Mouse (Mus musculus) adrenal gland, adult 2 months (tissue): ENCODE measurements at regions not wholly inside any gene's neighbourhood (a gene's known extent, or its start where the extent isn't known, plus 50 kb on each side); places are given as distances from the start of the nearest gene placed in this dataset.

Experiments
- DNase-seq: peaks from one replicate; pipeline ENCODE4 v3.0.0; 2021

GRCm38 (mm10) chr3:137100627-137101404, 240.1 kb upstream of the Emcn start:
- DNase-seq, result no peak

GRCm38 (mm10) chr3:137105930-137106329, 234.9 kb upstream of the Emcn start:
- DNase-seq, result no peak

DNA sequence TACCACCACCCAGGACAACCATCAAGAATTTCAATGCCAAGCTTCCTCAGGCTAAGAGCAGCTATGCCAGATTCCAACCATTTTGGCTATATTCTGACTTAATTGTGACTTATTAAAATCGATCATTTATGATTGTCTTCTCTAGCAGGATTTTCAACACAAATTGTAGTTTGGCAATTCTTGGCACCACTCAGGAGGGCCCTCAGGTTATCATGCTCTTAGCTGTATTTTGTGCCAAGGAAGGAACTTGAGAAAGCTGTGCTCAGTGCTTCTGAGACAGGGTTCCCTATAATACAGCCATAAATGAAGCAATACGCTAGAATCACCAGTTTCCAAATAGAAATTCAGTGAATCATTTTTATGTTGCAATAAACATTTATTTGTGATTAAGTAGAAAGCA, 232.7 kb upstream of the Emcn start:
- no peak for DNase-seq

DNA sequence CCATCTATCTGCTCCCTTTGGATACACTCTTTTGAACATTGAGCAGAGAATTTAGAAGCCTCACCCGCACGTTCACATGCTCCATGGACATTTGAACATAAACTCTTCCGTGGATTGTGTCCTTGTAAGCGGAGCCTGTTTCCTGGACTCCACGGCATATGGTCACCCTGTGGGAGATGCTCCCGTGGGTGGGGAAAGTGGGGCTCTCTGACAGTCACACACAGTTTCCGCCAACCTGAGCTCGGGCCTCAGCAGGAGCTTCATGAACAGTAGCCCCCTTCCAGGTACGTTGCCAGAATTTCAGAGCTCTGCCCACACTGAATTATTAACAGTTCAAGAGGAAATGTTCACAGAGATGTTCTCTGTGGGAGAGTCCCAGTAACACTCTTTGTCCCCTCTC, 231.1 kb upstream of the Emcn start:
- DNase-seq, result no peak

DNA sequence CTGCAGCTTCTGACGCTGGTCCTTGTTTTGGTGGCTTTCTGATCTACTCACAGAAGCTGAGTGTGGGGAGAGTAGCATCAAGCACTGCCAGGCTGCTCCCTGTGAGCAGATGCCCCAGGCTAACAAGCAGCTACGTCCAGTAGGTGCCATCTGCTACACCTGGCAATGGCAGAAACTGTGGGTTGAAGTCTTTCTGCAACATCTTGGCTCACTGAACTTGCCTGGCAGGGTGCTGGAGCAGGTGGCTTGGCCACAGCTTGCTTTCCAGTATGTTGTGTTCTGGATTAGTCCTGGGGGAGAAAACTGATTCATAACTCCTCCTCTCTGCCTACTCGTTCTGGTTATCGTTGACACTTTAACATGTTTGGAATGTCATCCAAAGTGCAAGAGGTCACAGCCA, 230.4 kb upstream of the Emcn start:
- DNase-seq, result no peak

DNA sequence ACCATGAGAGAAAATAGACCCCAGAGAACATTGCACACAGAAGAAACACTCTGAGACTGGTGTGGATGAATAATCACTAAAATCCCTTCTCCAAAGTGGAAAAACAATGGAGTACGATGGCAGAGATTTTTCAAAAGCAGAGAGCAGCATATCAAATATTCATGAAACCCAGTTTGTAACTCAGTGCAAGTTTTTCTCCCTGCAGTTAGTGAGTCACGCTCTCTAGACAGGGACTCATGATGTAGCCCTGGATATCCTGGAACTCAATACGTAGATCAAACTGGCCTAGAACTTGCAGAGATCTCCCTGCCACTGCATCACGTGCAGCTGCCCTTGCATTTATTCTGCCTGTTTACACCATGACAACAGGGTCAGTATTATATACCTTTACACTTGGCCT, 210.9 kb upstream of the Emcn start:
- DNase-seq, result no peak

GRCm38 (mm10) chr3:137142041-137142440, 198.8 kb upstream of the Emcn start:
- no peak for DNase-seq

- DNase-seq, result no peak
Observed at GRCm38 (mm10) chr3:137146062-137146461, 194.8 kb upstream of the Emcn start.

GRCm38 (mm10) chr3:137147405-137147804, 193.5 kb upstream of the Emcn start:
- DNase-seq, result no peak

DNA sequence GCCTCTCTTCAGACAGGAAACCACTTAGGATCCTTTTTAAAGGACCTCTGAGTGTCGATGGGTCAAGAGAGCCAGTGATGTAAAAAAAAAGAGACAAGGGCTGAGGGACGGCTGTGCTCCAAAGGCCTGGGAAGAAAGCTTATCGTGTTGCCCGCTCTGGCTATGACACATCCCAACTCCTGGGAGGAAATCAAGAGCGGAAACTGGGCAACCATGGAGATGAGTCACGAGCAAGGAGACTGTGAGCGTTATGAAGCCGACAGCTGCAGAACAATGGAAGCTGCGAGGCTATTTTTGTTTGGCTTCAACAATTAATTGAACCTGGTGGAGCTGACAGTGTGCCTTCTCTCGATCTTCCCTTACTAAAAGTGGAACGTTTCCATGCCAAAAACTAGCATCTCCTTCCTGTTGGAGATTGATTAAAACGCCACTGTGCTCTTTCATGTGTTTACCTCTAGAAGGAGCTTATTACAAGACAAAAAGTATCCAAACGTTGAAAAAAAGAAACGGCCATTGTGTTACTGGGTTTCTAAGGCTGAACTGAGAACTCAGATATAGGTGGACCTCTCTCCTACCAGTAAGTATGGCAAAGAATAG, 190.4 kb upstream of the Emcn start:
- DNase-seq, result peak; percentile 70

- no peak for DNase-seq
Observed at GRCm38 (mm10) chr3:137151431-137151830, 189.4 kb upstream of the Emcn start.

DNA sequence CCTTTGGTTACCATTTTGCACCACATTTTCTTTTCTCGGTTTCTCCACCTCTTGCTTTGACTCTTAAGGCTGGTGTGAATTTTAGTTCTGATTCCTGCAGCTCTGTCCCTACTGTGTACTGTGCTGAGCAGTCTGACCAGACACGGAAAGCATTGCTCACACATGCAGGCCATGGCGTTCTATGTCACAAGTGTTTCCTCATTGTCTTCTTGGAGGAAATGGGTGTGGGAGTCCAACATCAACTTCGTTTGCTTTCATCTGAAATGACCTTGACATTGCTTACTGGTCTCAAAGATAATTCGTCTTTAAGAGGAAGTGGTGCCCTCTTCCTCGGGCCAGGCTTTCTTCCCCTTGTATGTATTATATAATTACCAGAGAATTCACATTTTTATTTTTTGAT, 187.6 kb upstream of the Emcn start:
- DNase-seq, result peak; percentile 10

DNA sequence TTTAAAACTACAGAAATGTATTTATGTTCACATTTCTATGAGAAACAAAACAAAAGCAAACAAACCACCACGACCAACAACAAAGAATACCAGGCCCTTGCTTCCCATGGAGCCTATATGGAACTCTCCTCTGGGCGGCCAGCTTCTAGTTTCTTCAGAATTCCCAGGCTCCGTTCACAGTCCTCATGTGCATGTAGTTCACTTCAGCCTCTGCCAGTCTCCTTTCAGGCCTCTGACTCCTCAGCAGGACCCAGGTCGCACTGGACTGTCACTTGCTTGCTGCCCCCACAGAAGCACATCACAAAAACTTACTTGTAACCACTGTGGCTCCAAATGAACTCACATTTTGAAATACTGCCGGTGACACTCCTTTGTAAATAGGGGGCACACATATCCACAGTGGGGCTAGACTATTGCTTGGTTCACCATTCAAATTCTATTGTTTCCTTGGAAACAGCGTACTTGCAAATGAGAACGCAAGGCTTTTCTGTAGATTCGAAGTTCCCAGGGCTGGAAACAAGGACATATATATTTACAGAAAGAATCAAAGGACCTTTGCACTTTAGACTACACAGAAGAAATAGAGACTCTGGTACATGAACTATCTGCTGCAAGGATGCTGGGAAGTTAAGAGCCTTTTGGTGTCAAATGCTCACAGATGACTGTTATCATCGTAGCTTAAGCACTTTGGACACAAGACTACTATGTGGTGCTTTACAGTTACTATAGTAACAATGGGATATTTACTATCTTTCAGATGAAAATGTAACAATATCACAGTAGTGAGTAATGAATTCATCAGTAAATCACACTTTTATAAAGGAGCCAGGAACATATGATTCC, 186.4 kb upstream of the Emcn start:
- no peak for DNase-seq

DNA sequence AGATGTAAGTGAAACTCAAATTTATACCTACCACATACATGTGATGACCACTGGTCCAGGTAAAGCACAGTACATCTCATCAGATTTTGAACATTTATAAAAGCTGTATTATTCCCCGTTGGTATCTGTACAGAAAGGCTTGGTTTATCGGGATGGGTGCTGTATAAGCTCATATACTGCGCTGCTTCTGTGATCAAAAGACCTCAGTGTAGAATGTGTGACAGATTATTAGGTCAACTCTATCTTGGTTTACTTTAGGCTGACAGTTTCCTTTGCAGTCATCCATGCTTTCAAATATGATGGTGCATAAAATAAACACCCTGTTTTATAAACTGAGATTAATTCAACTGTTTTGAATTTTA, 185.8 kb upstream of the Emcn start:
- DNase-seq, result no peak

DNA sequence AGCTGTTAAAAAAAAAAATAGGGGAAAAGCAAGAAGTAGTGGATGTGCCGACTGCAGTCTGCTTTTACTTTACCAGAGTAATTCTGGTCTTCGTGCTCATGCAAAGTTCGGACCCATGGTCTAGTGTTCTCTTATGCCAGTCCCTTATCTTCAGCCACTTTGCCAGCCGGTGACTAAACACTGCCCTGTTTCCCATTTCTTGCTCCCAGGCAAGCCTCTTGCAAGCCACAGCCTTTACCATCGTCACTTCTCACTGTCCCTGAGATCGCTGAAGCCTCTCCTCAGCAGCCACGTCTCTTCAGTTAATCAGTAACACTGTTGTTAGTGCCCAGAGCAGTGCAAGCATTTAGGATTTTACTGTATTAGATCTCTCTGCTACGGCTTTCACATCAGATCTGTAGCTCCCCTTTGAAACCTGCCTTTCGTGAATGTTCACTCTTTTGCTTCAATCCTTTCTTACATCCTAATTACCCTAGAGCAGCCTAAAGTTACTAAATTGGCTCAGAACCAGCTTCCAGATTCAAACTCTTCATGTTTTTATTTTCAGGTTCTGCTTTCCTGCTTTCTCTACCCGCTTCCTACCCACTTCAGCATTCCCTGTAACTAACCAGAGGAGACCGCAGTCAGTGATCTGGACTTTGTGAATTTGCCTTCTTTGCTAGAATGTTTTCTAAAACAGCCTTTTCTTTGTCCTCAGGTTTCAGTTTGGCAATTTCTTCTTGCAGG, 184.5 kb upstream of the Emcn start:
- DNase-seq, result no peak

GRCm38 (mm10) chr3:137189035-137189434, 151.8 kb upstream of the Emcn start:
- no peak for DNase-seq

DNA sequence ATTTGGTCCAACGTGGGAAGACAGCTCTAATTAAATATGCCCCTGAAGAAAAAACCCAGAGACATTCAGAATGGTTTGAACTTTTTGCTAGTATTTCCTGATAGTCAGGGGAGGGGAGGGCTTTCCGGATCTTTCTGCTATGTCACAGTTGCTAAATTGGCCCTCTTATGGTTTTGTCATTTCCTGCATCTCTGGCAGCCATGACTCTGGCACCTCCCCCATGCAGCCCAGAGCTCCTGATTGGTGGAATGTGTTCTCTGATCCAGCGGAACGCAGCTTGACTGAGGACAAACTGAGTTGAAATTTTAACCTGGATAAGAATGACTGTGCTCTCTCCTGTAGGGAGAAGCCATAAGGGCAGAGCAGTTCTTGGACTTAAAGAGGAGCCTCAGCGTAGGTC, 150.4 kb upstream of the Emcn start:
- DNase-seq, result no peak

DNA sequence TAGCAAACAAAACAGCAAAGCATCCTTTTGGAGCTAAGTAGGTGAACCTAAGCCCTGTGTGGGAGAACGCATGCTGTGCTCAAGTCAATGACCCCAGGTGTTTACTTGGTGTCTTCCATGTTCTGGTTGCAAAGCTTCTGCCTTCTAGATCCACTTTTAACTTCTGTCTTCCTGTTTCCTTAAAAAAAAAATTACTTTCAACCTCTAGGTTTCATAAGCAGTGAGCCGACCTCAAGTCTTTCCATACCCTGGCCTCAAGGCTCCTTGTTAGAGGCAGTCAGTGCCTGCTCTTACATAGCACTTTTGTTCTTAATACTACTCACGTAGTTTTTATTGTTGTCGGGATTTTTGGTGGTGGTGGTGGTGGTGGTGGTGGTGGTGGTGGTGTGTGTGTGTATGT, 149.9 kb upstream of the Emcn start:
- DNase-seq, result no peak

DNA sequence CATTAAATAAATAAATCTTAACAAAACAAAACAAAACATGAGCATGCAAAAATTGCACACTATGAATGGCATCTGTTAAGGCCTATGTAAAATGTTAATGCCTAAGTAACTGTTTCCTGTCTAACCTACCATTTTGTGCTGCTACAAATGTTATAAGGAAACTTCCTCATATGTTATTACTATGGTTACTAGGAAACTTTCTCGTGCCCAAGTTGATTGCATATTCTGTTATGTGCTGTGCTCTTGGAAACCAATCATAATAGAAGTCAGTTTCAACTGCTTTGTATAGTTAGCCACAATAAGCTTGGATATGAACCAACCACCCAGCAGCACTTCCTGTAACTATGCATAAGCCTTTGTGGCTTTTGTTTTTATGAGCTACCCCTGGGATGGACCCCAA, 147.0 kb upstream of the Emcn start:
- DNase-seq, result no peak

- DNase-seq, result no peak
Observed at GRCm38 (mm10) chr3:137211667-137212066, 129.2 kb upstream of the Emcn start.

DNA sequence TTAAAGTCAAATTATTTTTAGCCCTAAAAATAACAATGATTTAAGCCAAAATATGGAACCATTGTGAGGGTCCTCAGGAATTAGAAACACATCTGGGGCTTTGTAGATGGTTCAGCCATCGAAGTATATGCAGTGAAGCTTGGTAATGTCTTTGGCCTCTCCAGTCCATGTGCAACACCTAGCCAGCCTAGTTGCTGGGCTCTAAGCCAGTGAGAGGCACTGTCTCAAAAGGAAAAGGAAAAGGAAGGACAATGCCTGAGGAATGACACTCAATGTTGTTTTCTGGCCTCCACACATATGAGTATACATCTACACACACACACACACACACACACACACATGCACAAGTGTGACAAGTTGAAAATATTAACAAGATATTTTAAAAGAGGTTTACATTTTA, 124.8 kb upstream of the Emcn start:
- DNase-seq, result no peak

- DNase-seq, result no peak
Observed at GRCm38 (mm10) chr3:137217245-137217644, 123.6 kb upstream of the Emcn start.

DNA sequence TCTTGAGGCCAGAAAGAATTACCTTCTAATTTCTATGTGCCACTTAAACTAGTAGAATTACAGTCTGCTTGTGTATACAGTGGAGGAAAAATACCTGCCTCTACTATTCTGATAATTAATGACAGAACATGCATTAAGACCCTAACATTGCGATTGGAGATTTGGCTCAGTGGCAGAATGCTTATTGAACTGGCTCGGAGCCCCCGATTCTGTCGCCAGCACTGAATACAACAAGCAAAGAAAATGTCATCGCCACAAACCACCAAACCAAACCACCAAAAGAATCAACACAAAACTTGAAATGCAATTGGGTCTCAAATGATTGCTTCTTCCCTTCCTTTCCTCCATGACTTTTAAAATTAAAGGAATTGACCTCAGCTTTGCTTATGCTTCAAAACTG, 122.9 kb upstream of the Emcn start:
- no peak for DNase-seq
